Mouse (Mus musculus) C2C12 (cell line): ENCODE measurements around the gene Mllt3. TPM values are rescaled to one million over a fixed set of nuclear protein-coding genes. Genes with fewer than 3 reads are reported as not detected.

Experiments used
- H3K27me3 ChIP-seq: one replicate; pipeline ENCODE4 v1.6.1; 2011; ENCODE audit not compliant: control insufficient read depth, insufficient read depth, insufficient read length
- H3K36me3 ChIP-seq: one replicate; pipeline ENCODE4 v1.6.1; 2011; ENCODE audit not compliant: control insufficient read depth, insufficient read depth
- H3K4me3 ChIP-seq: one replicate; pipeline ENCODE4 v1.5.1; 2011; ENCODE audit warnings: mild to moderate bottlenecking, control low read depth; ENCODE audit not compliant: poor library complexity, insufficient read depth, severe bottlenecking
- H3K79me2 ChIP-seq: one replicate; pipeline ENCODE4 v1.6.1; 2011; ENCODE audit not compliant: control insufficient read depth, insufficient read depth
- H3K79me3 ChIP-seq: one replicate; pipeline ENCODE4 v1.6.1; 2011; ENCODE audit warnings: low read depth, control low read depth
- H3ac ChIP-seq: one replicate; pipeline ENCODE3; 2011; ENCODE audit warnings: low read depth; ENCODE audit not compliant: control insufficient read depth, insufficient read length
- CEBPB ChIP-seq: IDR thresholded peaks from one replicate; pipeline ENCODE4 v1.6.1; 2011; ENCODE audit warnings: low read depth, mild to moderate bottlenecking, control low read depth, moderate library complexity
- CTCF ChIP-seq: IDR thresholded peaks from one replicate; pipeline ENCODE4 v1.5.1; 2011; ENCODE audit not compliant: control insufficient read depth, insufficient read depth, insufficient read length
- FOSL1 ChIP-seq: IDR thresholded peaks from one replicate; pipeline ENCODE4 v1.8.0; 2011; ENCODE audit warnings: mild to moderate bottlenecking, low read length; ENCODE audit not compliant: poor library complexity, insufficient read depth, severe bottlenecking
- MAX ChIP-seq: IDR thresholded peaks from one replicate; pipeline ENCODE4 v1.6.1; 2011; ENCODE audit warnings: mild to moderate bottlenecking, control low read depth
- MYOD1 ChIP-seq: IDR thresholded peaks from one replicate; pipeline ENCODE4 v1.6.1; 2011; ENCODE audit warnings: low read depth; ENCODE audit not compliant: control insufficient read depth, insufficient read length
- MYOG ChIP-seq: IDR thresholded peaks from one replicate; pipeline ENCODE4 v1.6.1; 2011; ENCODE audit not compliant: control insufficient read depth, insufficient read length; ENCODE audit errors: extremely low read depth
- USF1 ChIP-seq: IDR thresholded peaks from one replicate; pipeline ENCODE4 v1.6.1; 2011; ENCODE audit warnings: low read depth, mild to moderate bottlenecking, control low read depth, moderate library complexity
- polyA plus RNA-seq: library from polyadenylated mRNA; unstranded; fragments of >200 nt; fragmentation: generic; extraction: Trizol; gene quantifications from one replicate; pipeline ENCODE4 v1.2.1, GENCODE M21; 2012; ENCODE audit warnings: missing spikeins

Mllt3 gene
- polyA plus RNA-seq, 1 experiment = 8.1 TPM

DNA sequence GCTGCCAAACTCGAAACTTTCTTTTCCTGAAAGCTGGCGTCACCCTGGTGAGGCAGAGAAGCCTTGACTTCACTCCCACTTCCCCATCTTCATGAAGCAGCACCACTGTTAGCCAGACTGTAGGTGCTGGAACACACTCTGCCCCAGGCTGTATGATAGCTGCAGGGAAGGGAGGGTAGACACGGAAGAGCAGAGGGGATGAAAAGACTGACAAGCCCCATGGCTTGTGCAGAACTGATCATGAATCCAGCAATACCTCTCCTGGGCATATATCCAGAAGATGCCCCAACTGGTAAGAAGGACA is 69.4 kb downstream of the Mllt3 start:
- H3K4me3 ChIP-seq = no peak overlapping the region
- H3K79me2 ChIP-seq = peaks cover 19% of the 10 kb centered on the region
- no peaks in the 10 kb centered on the region for H3K36me3 ChIP-seq
- no peak overlapping the region for H3ac ChIP-seq
- TF ChIP-seq USF1 (no peak), CEBPB (no peak), FOSL1 (no peak), CTCF (no peak), MYOD1 (no peak), MAX (no peak), MYOG (no peak)
- H3K79me3 ChIP-seq = peaks cover 7% of the 10 kb centered on the region
- no peaks in the 10 kb centered on the region for H3K27me3 ChIP-seq

GRCm38 (mm10) chr4:87963055-87963772 is 70.0 kb downstream of the Mllt3 start:
- Histone ChIP-seq H3ac (no peak overlapping the region), H3K27me3 (no peaks in the 10 kb centered on the region), H3K79me3 (peaks cover 7% of the 10 kb centered on the region), H3K36me3 (no peaks in the 10 kb centered on the region), H3K79me2 (peaks cover 24% of the 10 kb centered on the region), H3K4me3 (no peak overlapping the region)
- TF ChIP-seq CEBPB (no peak), MAX (no peak), CTCF (no peak), MYOG (no peak), USF1 (no peak), MYOD1 (no peak), FOSL1 (no peak)

GRCm38 (mm10) chr4:87961872-87962271 is 71.3 kb downstream of the Mllt3 start:
- TF ChIP-seq CEBPB = no peak
- TF ChIP-seq MYOD1 = no peak
- TF ChIP-seq FOSL1 = no peak
- TF ChIP-seq MYOG = no peak
- TF ChIP-seq USF1 = no peak
- no peak for TF ChIP-seq MAX
- no peak for TF ChIP-seq CTCF
- Histone ChIP-seq H3K79me2 (peaks cover 31% of the 10 kb centered on the region), H3ac (no peak overlapping the region), H3K27me3 (no peaks in the 10 kb centered on the region), H3K36me3 (no peaks in the 10 kb centered on the region), H3K79me3 (peaks cover 7% of the 10 kb centered on the region), H3K4me3 (no peak overlapping the region)

- TF ChIP-seq MYOD1 (no peak), CEBPB (no peak), CTCF (no peak), FOSL1 (no peak), MAX (no peak), MYOG (no peak), USF1 (no peak)
- Histone ChIP-seq H3K27me3 (no peaks in the 10 kb centered on the region), H3K36me3 (no peaks in the 10 kb centered on the region), H3K79me3 (peaks cover 5% of the 10 kb centered on the region), H3K79me2 (peaks cover 26% of the 10 kb centered on the region), H3K4me3 (no peak overlapping the region), H3ac (no peak overlapping the region)
These were observed 75.3 kb downstream of the Mllt3 start for GRCm38 (mm10) chr4:87957852-87958251.

DNA sequence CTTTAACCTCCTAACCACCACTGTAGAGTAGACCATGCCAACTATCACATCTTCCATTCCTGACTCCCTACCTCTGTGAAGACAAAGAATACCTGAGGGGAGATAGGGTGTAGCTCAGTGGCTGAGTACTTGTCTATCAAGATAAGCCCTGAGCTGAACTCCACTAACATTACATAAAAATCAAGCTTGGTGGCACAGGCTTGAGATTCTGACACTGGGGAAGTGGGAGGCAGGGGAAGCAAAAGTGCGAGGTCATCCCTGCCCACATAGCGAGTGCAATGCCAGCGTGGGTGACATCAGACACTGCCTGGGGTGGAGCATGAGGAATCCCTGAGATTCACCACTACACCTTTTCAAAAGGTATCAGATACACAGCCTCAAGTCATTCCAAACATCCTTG is 76.0 kb downstream of the Mllt3 start:
- TF ChIP-seq FOSL1 (no peak), MYOD1 (no peak), USF1 (no peak), MYOG (no peak), MAX (no peak), CTCF (no peak), CEBPB (no peak)
- Histone ChIP-seq H3K4me3 (no peak overlapping the region), H3K79me3 (peaks cover 5% of the 10 kb centered on the region), H3ac (no peak overlapping the region), H3K27me3 (no peaks in the 10 kb centered on the region), H3K79me2 (peaks cover 26% of the 10 kb centered on the region), H3K36me3 (no peaks in the 10 kb centered on the region)

DNA sequence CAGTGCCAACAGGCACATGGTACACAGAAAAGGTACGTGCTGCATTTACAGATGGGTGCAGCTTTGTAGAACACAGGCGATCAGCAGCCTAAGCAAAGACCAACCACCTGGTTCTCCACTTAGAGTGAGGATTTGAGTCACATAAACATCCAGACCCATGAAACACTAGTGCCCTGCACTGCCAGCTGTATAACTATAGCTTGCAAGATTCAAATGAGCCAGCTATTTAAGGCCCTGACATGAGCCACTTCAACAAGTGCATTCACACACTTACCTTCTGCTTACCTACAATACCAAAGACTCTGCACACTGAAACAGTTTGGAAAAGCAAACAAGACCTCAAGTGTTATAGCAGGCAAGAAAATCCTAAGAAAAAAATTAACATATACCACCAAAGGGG is 78.0 kb downstream of the Mllt3 start:
- no peak for TF ChIP-seq CTCF
- no peak for TF ChIP-seq USF1
- TF ChIP-seq CEBPB = no peak
- no peak for TF ChIP-seq MYOG
- no peak for TF ChIP-seq MYOD1
- TF ChIP-seq MAX = no peak
- no peak for TF ChIP-seq FOSL1
- Histone ChIP-seq H3ac (no peak overlapping the region), H3K79me2 (peaks cover 14% of the 10 kb centered on the region), H3K36me3 (no peaks in the 10 kb centered on the region), H3K27me3 (no peaks in the 10 kb centered on the region), H3K4me3 (no peak overlapping the region), H3K79me3 (peaks cover 2% of the 10 kb centered on the region)
